Mouse (Mus musculus): Measurements from ENCODE around the gene Ppia. TPM values are rescaled to one million over a fixed set of nuclear protein-coding genes. Genes with fewer than 3 reads are reported as not detected.
"Not testable (repeated sequence)": the region's sequence is repeated elsewhere in the genome, so short reads cannot be mapped to it uniquely, and the experiment has no call there.

The Ppia gene
- polyA plus RNA-seq, 1 experiment from 2014 or later, result 4,780 TPM

- DNase-seq (ENCODE audit: low spot score), result no peak
- peaks cover 11% of the 10 kb centered on the region for H3K36me3 ChIP-seq (ENCODE audit: control insufficient read depth, insufficient read depth, low read length)
Measured at GRCm38 (mm10) chr11:6418751-6419150, 3.5 kb downstream of the Ppia start.

DNA sequence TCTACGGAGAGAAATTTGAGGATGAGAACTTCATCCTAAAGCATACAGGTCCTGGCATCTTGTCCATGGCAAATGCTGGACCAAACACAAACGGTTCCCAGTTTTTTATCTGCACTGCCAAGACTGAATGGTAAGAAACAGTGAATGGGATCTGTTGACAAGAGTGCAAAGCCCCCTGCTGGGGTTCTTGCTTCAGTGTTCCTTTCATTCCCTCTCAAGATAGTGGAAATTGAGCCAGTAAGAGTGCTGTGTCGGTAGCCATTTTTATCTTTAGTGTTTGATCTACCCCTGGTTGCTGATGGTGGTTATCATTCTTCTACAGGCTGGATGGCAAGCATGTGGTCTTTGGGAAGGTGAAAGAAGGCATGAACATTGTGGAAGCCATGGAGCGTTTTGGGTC lies 3.9 kb downstream of the Ppia start:
- 68% methylated on average over 4 of the region's 4 CpGs for WGBS
- not testable (repeated sequence) for ATAC-seq (ENCODE audit: insufficient read depth, low FRiP score, low TSS enrichment)

More at GRCm38 (mm10) chr11:6418751-6419150, 3.5 kb downstream of the Ppia start:
- 90% methylated on average over 5 of the region's 5 CpGs for WGBS
- Histone ChIP-seq H3K4me1 (ENCODE audit: control insufficient read depth, insufficient read depth, low read length) (peaks cover 17% of the 10 kb centered on the region), H3K4me2 (ENCODE audit: low read depth) (no peak overlapping the region), H3K27ac (ENCODE audit: low read depth, low read length) (no peak overlapping the region), H3K4me3 (ENCODE audit: low read depth, low read length) (no peak overlapping the region), H3K9me3 (ENCODE audit: control insufficient read depth, low read length) (no peaks in the 10 kb centered on the region), H3K9ac (ENCODE audit: low read length) (no peak overlapping the region), H3K27me3 (ENCODE audit: control insufficient read depth, insufficient read depth, low read length) (no peaks in the 10 kb centered on the region)
- ATAC-seq (ENCODE audit: insufficient read depth, low FRiP score, low TSS enrichment), result no peak

GRCm38 (mm10) chr11:6420283-6420703 lies 5.0 kb downstream of the Ppia start:
- H3K27me3 ChIP-seq (ENCODE audit: control insufficient read depth, insufficient read depth, low read length), result no peaks in the 10 kb centered on the region
- no peak overlapping the region for H3K4me2 ChIP-seq (ENCODE audit: low read depth)
- no peaks in the 10 kb centered on the region for H3K9me3 ChIP-seq (ENCODE audit: control insufficient read depth, low read length)
- no peak overlapping the region for H3K9ac ChIP-seq (ENCODE audit: low read length)
- H3K4me1 ChIP-seq (ENCODE audit: control insufficient read depth, insufficient read depth, low read length), result peaks cover 10% of the 10 kb centered on the region
- ATAC-seq (ENCODE audit: insufficient read depth, low FRiP score, low TSS enrichment), result no peak
- no peak for DNase-seq (ENCODE audit: low spot score)
- H3K27ac ChIP-seq (ENCODE audit: low read depth, low read length), result no peak overlapping the region
- no peak overlapping the region for H3K4me3 ChIP-seq (ENCODE audit: low read depth, low read length)
- WGBS, result 28% methylated on average over 1 of the region's 1 CpGs
- H3K36me3 ChIP-seq (ENCODE audit: control insufficient read depth, insufficient read depth, low read length), result peaks cover 17% of the 10 kb centered on the region

More for the DNA sequence above, 3.9 kb downstream of the Ppia start:
- not testable (repeated sequence) for H3K4me3 ChIP-seq (ENCODE audit: low read depth, low read length); H3K9ac ChIP-seq (ENCODE audit: low read length); H3K27ac ChIP-seq (ENCODE audit: low read depth, low read length); H3K9me3 ChIP-seq (ENCODE audit: control insufficient read depth, low read length); H3K27me3 ChIP-seq (ENCODE audit: control insufficient read depth, insufficient read depth, low read length); DNase-seq (ENCODE audit: low spot score); H3K4me2 ChIP-seq (ENCODE audit: low read depth)
- Histone ChIP-seq H3K36me3 (ENCODE audit: control insufficient read depth, insufficient read depth, low read length) (peaks cover 13% of the 10 kb centered on the region), H3K4me1 (ENCODE audit: control insufficient read depth, insufficient read depth, low read length) (peaks cover 17% of the 10 kb centered on the region)

DNA sequence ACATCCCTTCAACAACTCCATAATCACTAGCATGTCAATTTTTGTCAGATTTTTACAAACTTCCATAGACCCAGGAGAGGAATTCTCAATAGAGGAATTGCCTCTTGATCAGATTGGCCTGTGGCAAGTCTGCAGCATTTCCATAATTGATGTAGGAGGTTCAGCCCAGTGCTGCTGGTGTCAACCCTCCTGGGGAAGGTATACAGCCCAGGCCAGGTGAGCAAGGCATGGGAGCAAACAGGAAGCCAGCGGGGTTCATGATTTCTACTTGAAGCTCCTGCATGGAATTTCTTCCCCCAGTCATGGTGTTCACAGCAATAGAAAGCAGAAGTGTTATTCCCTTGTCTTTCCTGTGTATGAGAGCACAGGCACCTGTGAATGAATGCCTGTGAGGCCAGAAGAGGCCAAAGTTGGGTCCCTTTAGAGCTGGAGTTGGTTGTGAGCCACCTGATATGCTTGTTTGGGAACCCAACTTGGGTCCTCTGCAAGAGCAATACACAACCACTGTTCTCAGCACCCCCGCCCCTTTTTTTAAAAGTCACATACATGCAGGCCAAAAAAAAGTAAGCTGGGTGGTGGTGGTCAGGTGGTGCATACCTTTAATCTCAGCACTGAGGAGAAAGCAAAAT lies 5.6 kb downstream of the Ppia start:
- H3K9ac ChIP-seq (ENCODE audit: low read length), result no peak overlapping the region
- no peak for DNase-seq (ENCODE audit: low spot score)
- no peak for ATAC-seq (ENCODE audit: insufficient read depth, low FRiP score, low TSS enrichment)
- 69% methylated on average over 2 of the region's 2 CpGs for WGBS
- peaks cover 18% of the 10 kb centered on the region for H3K36me3 ChIP-seq (ENCODE audit: control insufficient read depth, insufficient read depth, low read length)
- no peaks in the 10 kb centered on the region for H3K27me3 ChIP-seq (ENCODE audit: control insufficient read depth, insufficient read depth, low read length)
- peaks cover 10% of the 10 kb centered on the region for H3K4me1 ChIP-seq (ENCODE audit: control insufficient read depth, insufficient read depth, low read length)
- H3K27ac ChIP-seq (ENCODE audit: low read depth, low read length), result no peak overlapping the region
- H3K9me3 ChIP-seq (ENCODE audit: control insufficient read depth, low read length), result no peaks in the 10 kb centered on the region
- no peak overlapping the region for H3K4me2 ChIP-seq (ENCODE audit: low read depth)
- H3K4me3 ChIP-seq (ENCODE audit: low read depth, low read length), result no peak overlapping the region

- Histone ChIP-seq H3K9me3 (ENCODE audit: control insufficient read depth, low read length) (no peaks in the 10 kb centered on the region), H3K36me3 (ENCODE audit: control insufficient read depth, insufficient read depth, low read length) (peaks cover 19% of the 10 kb centered on the region), H3K4me2 (ENCODE audit: low read depth) (no peak overlapping the region), H3K4me1 (ENCODE audit: control insufficient read depth, insufficient read depth, low read length) (no peaks in the 10 kb centered on the region), H3K27ac (ENCODE audit: low read depth, low read length) (no peak overlapping the region), H3K27me3 (ENCODE audit: control insufficient read depth, insufficient read depth, low read length) (no peaks in the 10 kb centered on the region), H3K9ac (ENCODE audit: low read length) (no peak overlapping the region; the same call in 1 of the 2 replicates), H3K4me3 (ENCODE audit: low read depth, low read length) (no peak overlapping the region)
- DNase-seq (ENCODE audit: low spot score) (no peak), ATAC-seq (ENCODE audit: insufficient read depth, low FRiP score, low TSS enrichment) (no peak)
- 96% methylated on average over 7 of the region's 7 CpGs for WGBS
Measured at GRCm38 (mm10) chr11:6430186-6430585, 14.9 kb downstream of the Ppia start.

GRCm38 (mm10) chr11:6436442-6436841 lies 21.2 kb downstream of the Ppia start:
- DNase-seq (ENCODE audit: low spot score) (peak; percentile 56), ATAC-seq (ENCODE audit: insufficient read depth, low FRiP score, low TSS enrichment) (no peak)
- Histone ChIP-seq H3K36me3 (ENCODE audit: control insufficient read depth, insufficient read depth, low read length) (peaks cover 10% of the 10 kb centered on the region), H3K4me3 (ENCODE audit: low read depth, low read length) (no peak overlapping the region), H3K4me1 (ENCODE audit: control insufficient read depth, insufficient read depth, low read length) (no peaks in the 10 kb centered on the region), H3K4me2 (ENCODE audit: low read depth) (no peak overlapping the region), H3K9ac (ENCODE audit: low read length) (no peak overlapping the region), H3K9me3 (ENCODE audit: control insufficient read depth, low read length) (no peaks in the 10 kb centered on the region), H3K27ac (ENCODE audit: low read depth, low read length) (no peak overlapping the region), H3K27me3 (ENCODE audit: control insufficient read depth, insufficient read depth, low read length) (no peaks in the 10 kb centered on the region)
- whole genome bisulfite sequencing, result 72% methylated on average over 8 of the region's 8 CpGs

DNA sequence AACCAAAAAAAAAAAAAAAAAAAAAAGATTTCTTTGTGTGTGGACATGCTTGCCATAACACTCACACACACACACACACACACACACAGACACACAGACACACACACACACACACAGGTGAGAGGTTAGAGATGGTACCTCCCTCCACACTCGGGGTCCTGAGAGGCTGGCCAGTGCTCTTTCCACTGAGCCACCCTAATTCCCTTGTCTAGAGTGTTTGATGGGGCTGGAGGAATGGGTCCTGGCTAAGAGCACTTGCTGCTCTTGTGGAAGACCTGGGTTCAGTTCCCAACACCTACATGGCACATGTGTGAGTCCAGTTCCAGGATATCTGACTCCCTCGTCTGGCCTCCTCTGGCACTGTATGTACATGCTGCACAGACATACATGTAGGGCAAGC lies 22.4 kb downstream of the Ppia start:
- no peaks in the 10 kb centered on the region for H3K4me1 ChIP-seq (ENCODE audit: control insufficient read depth, insufficient read depth, low read length)
- WGBS, result 95% methylated on average over 2 of the region's 2 CpGs
- H3K27me3 ChIP-seq (ENCODE audit: control insufficient read depth, insufficient read depth, low read length), result no peaks in the 10 kb centered on the region
- no peak overlapping the region for H3K4me2 ChIP-seq (ENCODE audit: low read depth)
- DNase-seq (ENCODE audit: low spot score) (no peak), ATAC-seq (ENCODE audit: insufficient read depth, low FRiP score, low TSS enrichment) (no peak)
- no peak overlapping the region for H3K27ac ChIP-seq (ENCODE audit: low read depth, low read length)
- no peak overlapping the region for H3K9ac ChIP-seq (ENCODE audit: low read length)
- H3K4me3 ChIP-seq (ENCODE audit: low read depth, low read length), result no peak overlapping the region
- no peaks in the 10 kb centered on the region for H3K9me3 ChIP-seq (ENCODE audit: control insufficient read depth, low read length)
- H3K36me3 ChIP-seq (ENCODE audit: control insufficient read depth, insufficient read depth, low read length), result peaks cover 10% of the 10 kb centered on the region

GRCm38 (mm10) chr11:6440171-6440570 lies 24.9 kb downstream of the Ppia start:
- ATAC-seq (ENCODE audit: insufficient read depth, low FRiP score, low TSS enrichment) (no peak), DNase-seq (ENCODE audit: low spot score) (no peak)
- no peak overlapping the region for H3K27ac ChIP-seq (ENCODE audit: low read depth, low read length)
- WGBS, result 93% methylated on average over 4 of the region's 4 CpGs
- H3K27me3 ChIP-seq (ENCODE audit: control insufficient read depth, insufficient read depth, low read length), result no peaks in the 10 kb centered on the region
- no peak overlapping the region for H3K4me3 ChIP-seq (ENCODE audit: low read depth, low read length)
- H3K36me3 ChIP-seq (ENCODE audit: control insufficient read depth, insufficient read depth, low read length), result peaks cover 5% of the 10 kb centered on the region
- no peaks in the 10 kb centered on the region for H3K9me3 ChIP-seq (ENCODE audit: control insufficient read depth, low read length)
- no peak overlapping the region for H3K9ac ChIP-seq (ENCODE audit: low read length)
- 0 out of 2 replicates have a peak, but pooled peaks cover 3% of the 10 kb centered on the region for H3K4me1 ChIP-seq (ENCODE audit: control insufficient read depth, insufficient read depth, low read length)
- H3K4me2 ChIP-seq (ENCODE audit: low read depth), result no peak overlapping the region

- 95% methylated on average over 4 of the region's 4 CpGs for WGBS
- Histone ChIP-seq H3K9ac (ENCODE audit: low read length) (no peak overlapping the region), H3K4me1 (ENCODE audit: control insufficient read depth, insufficient read depth, low read length) (0 out of 2 replicates have a peak, but pooled peaks cover 3% of the 10 kb centered on the region), H3K9me3 (ENCODE audit: control insufficient read depth, low read length) (no peaks in the 10 kb centered on the region), H3K27ac (ENCODE audit: low read depth, low read length) (no peak overlapping the region), H3K27me3 (ENCODE audit: control insufficient read depth, insufficient read depth, low read length) (no peaks in the 10 kb centered on the region), H3K4me2 (ENCODE audit: low read depth) (no peak overlapping the region), H3K36me3 (ENCODE audit: control insufficient read depth, insufficient read depth, low read length) (peaks cover 2% of the 10 kb centered on the region; the same call in 1 of the 2 replicates), H3K4me3 (ENCODE audit: low read depth, low read length) (no peak overlapping the region)
- ATAC-seq (ENCODE audit: insufficient read depth, low FRiP score, low TSS enrichment), result no peak
- no peak for DNase-seq (ENCODE audit: low spot score)
Measured at GRCm38 (mm10) chr11:6442566-6442965, 27.3 kb downstream of the Ppia start.
